Mouse (Mus musculus) heart, postnatal 0 days (tissue): ENCODE measurements at regions not wholly inside any gene's neighbourhood (a gene's known extent, or its start where the extent isn't known, plus 50 kb on each side); places are given as distances from the start of the nearest gene placed in this dataset.

Experiments
- CTCF ChIP-seq: IDR thresholded peaks from 2 replicates; pipeline ENCODE4 v1.5.1; 2016; ENCODE audit warnings: antibody characterized with exemption, control low read depth, low read depth
- EP300 ChIP-seq: IDR thresholded peaks from 2 replicates; pipeline ENCODE4 v1.6.1; 2016; ENCODE audit warnings: antibody characterized with exemption, low read depth

DNA sequence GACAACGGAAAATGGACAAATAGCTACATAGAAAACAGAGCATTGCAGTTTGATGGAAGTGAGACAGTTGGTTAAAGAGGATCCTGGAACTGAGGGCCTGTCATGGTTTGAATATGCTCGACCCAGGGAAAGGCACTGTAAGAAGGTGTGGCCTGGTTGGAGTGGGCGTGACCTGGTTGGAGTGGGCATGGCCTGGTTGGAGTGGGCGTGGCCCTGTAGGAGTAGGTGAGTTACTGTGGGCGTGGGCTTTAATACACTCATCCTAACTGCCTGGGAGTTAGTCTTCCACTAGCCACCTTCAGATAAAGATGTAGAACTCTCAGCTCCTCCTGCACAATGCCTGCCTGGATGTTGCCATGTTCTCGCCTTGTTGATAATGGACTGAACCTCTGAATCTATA is 126.8 kb upstream of the Tbx3 start:
- no peak for TF ChIP-seq CTCF
- no peak for TF ChIP-seq EP300
